Mouse (Mus musculus): ENCODE data around the gene Kbtbd3. TPM values are rescaled to one million over a fixed set of nuclear protein-coding genes. Genes with fewer than 3 reads are reported as not detected.

Kbtbd3 gene
- total RNA-seq (2021), result 1 to 10 TPM; 6.9 to 8.9 TPM

GRCm38 (mm10) chr9:4309351-4310085 lies at the start of gene Kbtbd3, which contains the start of gene Aasdhppt:
Kbtbd3 (plus strand) TSS chr9:4309833.
Aasdhppt (minus strand) TSS chr9:4309471.
- intact Hi-C loops (cut with DNase I), result loop anchor here (2.0 kb wide), 1 partner anchor 67 kb away; the partner anchor contains the start of gene Msantd4

GRCm38 (mm10) chr9:4259841-4260745 lies 49.5 kb upstream of the Kbtbd3 start:
- DNase-seq, result peak in 1 of 2 experiments; percentile 24
- intact Hi-C loops (cut with DNase I), result no loop called here

More at GRCm38 (mm10) chr9:4309351-4310085, at the start of gene Kbtbd3, which contains the start of gene Aasdhppt:
- DNase-seq, result peak; percentile 99

- intact Hi-C loops (cut with DNase I), result no loop called here
- DNase-seq, result no peak
Observed at GRCm38 (mm10) chr9:4260746-4261090, 48.9 kb upstream of the Kbtbd3 start.

GRCm38 (mm10) chr9:4266881-4267280 lies 42.8 kb upstream of the Kbtbd3 start:
- intact Hi-C loops (cut with DNase I), result no loop called here
- no peak for DNase-seq

- DNase-seq, result no peak
- intact Hi-C loops (cut with DNase I), result no loop called here
Observed at GRCm38 (mm10) chr9:4283850-4284249, 25.8 kb upstream of the Kbtbd3 start.

GRCm38 (mm10) chr9:4300466-4300865 lies 9.2 kb upstream of the Kbtbd3 start:
- DNase-seq, result no peak
- intact Hi-C loops (cut with DNase I), result loop anchor here (5.0 kb wide), 1 partner anchor 898 kb away; the partner anchor contains the start of gene Cwf19l2

- no peak for DNase-seq
- intact Hi-C loops (cut with DNase I), result loop anchor here (5.0 kb wide), 1 partner anchor 903 kb away; the partner anchor contains the start of gene Cwf19l2
Observed at GRCm38 (mm10) chr9:4304867-4305266, 4.8 kb upstream of the Kbtbd3 start.

- intact Hi-C loops (cut with DNase I), result no loop called here
- no peak for DNase-seq
Observed at GRCm38 (mm10) chr9:4308628-4309350, 844 bp upstream of the Kbtbd3 start.

- intact Hi-C loops (cut with DNase I), result loop anchor here (2.0 kb wide), 1 partner anchor 66 kb away; the partner anchor contains the start of gene Msantd4
- no peak for DNase-seq
Observed at GRCm38 (mm10) chr9:4310706-4311105, 1.1 kb downstream of the Kbtbd3 start.

- no peak for DNase-seq
- intact Hi-C loops (cut with DNase I), result loop anchor here (2.0 kb wide), 1 partner anchor 66 kb away; the partner anchor contains the start of gene Msantd4
Observed at GRCm38 (mm10) chr9:4311162-4311561, 1.5 kb downstream of the Kbtbd3 start.

- intact Hi-C loops (cut with DNase I), result no loop called here
- no peak for DNase-seq
Observed at GRCm38 (mm10) chr9:4313946-4314345, 4.3 kb downstream of the Kbtbd3 start.

- intact Hi-C loops (cut with DNase I), result no loop called here
- no peak for DNase-seq
Observed at GRCm38 (mm10) chr9:4315746-4316145, 6.1 kb downstream of the Kbtbd3 start.

- DNase-seq, result no peak
- intact Hi-C loops (cut with DNase I), result no loop called here
Observed at GRCm38 (mm10) chr9:4318939-4319721, 9.5 kb downstream of the Kbtbd3 start.

- intact Hi-C loops (cut with DNase I), result no loop called here
- DNase-seq, result no peak
Observed at GRCm38 (mm10) chr9:4353163-4353562, 43.5 kb downstream of the Kbtbd3 start.

- peak; percentile 98 to 99 for DNase-seq
- intact Hi-C loops (cut with DNase I), result loop anchor here (2.0 kb wide), 1 partner anchor 65 kb away; no protein-coding TSS in a partner anchor
Observed at GRCm38 (mm10) chr9:4375828-4376639, 66.4 kb downstream of the Kbtbd3 start, which contains the start of gene Msantd4. Msantd4 (plus strand) TSS chr9:4376562.

GRCm38 (mm10) chr9:4376640-4377120 lies 67.0 kb downstream of the Kbtbd3 start:
- intact Hi-C loops (cut with DNase I), result loop anchor here (2.0 kb wide), 1 partner anchor 66 kb away; no protein-coding TSS in a partner anchor
- no peak for DNase-seq
